Mouse (Mus musculus): ENCODE results near the gene Snx21. TPM values are rescaled to one million over a fixed set of nuclear protein-coding genes. Genes with fewer than 3 reads are reported as not detected.

Snx21 gene
- 24.4 and 27.0 TPM in 2 replicates for polyA plus RNA-seq (2015; fragmentation: Nextera tagmentation; extraction: Ambion mirVana)

- peak; percentile 95 for ATAC-seq (ENCODE audit: borderline replicate concordance, extremely low read depth, low FRiP score, low TSS enrichment)
- Histone ChIP-seq H3K9ac (peak within 1 kb of the TSS; percentile 81), H3K4me1 (peaks cover 24% of the 10 kb centered on the region), H3K4me3 (peak within 1 kb of the TSS; percentile 73), H3K36me3 (no peaks in the 10 kb centered on the region), H3K9me3 (no peaks in the 10 kb centered on the region), H3K4me2 (peak within 1 kb of the TSS; percentile 90), H3K27me3 (no peaks in the 10 kb centered on the region), H3K27ac (peak within 1 kb of the TSS; percentile 92)
- under 1% methylated on average over 78 of the region's 89 CpGs for WGBS
Measured at GRCm38 (mm10) chr2:164785481-164786387, at the start of gene Snx21. Gene Snx21 (plus strand): TSS chr2:164785823.

GRCm38 (mm10) chr2:164737377-164738090, 48.1 kb upstream of the Snx21 start:
- 51% methylated on average over 3 of the region's 3 CpGs for WGBS
- Histone ChIP-seq H3K36me3 (no peaks in the 10 kb centered on the region), H3K4me3 (no peak overlapping the region), H3K27me3 (no peaks in the 10 kb centered on the region), H3K4me2 (no peak overlapping the region), H3K27ac (peak overlapping the region; percentile 73), H3K9me3 (no peaks in the 10 kb centered on the region), H3K4me1 (peaks cover 29% of the 10 kb centered on the region), H3K9ac (no peak overlapping the region)
- peak; percentile 67 for ATAC-seq (ENCODE audit: borderline replicate concordance, extremely low read depth, low FRiP score, low TSS enrichment)

GRCm38 (mm10) chr2:164739876-164740275, 45.7 kb upstream of the Snx21 start:
- WGBS: 51% methylated on average over 7 of the region's 7 CpGs
- Histone ChIP-seq H3K27me3 (no peaks in the 10 kb centered on the region), H3K4me1 (peaks cover 13% of the 10 kb centered on the region), H3K27ac (no peak overlapping the region), H3K9ac (no peak overlapping the region), H3K36me3 (no peaks in the 10 kb centered on the region), H3K9me3 (no peaks in the 10 kb centered on the region), H3K4me2 (no peak overlapping the region), H3K4me3 (no peak overlapping the region)
- no peak for ATAC-seq (ENCODE audit: borderline replicate concordance, extremely low read depth, low FRiP score, low TSS enrichment)

DNA sequence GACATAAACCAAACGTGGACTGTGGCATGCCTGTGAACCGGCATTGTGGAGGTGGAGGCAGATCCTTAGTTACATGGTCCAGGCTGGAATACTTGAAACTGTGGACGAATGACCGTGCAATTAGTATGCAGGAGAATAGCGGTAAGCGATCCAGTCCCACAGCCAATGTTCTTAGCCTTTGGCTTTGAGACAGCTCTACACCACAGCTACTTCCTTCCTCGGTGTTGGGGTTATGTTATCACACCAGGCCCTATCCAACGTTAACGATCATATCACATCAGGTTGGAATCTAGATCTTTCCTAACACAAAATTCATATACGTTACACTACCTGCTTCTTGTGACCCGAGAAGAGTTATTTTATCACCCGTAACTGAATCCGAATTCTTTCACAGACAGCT, 40.6 kb upstream of the Snx21 start:
- no peaks in the 10 kb centered on the region for H3K9me3 ChIP-seq
- peaks cover 20% of the 10 kb centered on the region for H3K36me3 ChIP-seq
- H3K4me1 ChIP-seq: peaks cover 15% of the 10 kb centered on the region
- H3K4me3 ChIP-seq: peak overlapping the region; percentile 77
- WGBS: 65% methylated on average over 13 of the region's 13 CpGs
- no peaks in the 10 kb centered on the region for H3K27me3 ChIP-seq
- H3K27ac ChIP-seq: no peak overlapping the region
- H3K4me2 ChIP-seq: peak overlapping the region; percentile 82
- ATAC-seq (ENCODE audit: borderline replicate concordance, extremely low read depth, low FRiP score, low TSS enrichment): no peak
- peak overlapping the region; percentile 88; the same call in 1 of the 2 replicates for H3K9ac ChIP-seq

GRCm38 (mm10) chr2:164745843-164746479, 39.7 kb upstream of the Snx21 start, which contains the start of the genes Wfdc3 and Dnttip1:
Gene Wfdc3 (minus strand): TSS chr2:164745931.
Gene Dnttip1 (plus strand): TSS chr2:164745983.
- H3K4me1 ChIP-seq: peaks cover 15% of the 10 kb centered on the region
- H3K4me3 ChIP-seq: peak within 1 kb of the TSS; percentile 77
- no peaks in the 10 kb centered on the region for H3K9me3 ChIP-seq
- peaks cover 30% of the 10 kb centered on the region for H3K36me3 ChIP-seq
- peak within 1 kb of the TSS; percentile 54 for H3K27ac ChIP-seq
- ATAC-seq (ENCODE audit: borderline replicate concordance, extremely low read depth, low FRiP score, low TSS enrichment): peak; percentile 88
- under 1% methylated on average over 59 of the region's 70 CpGs for WGBS
- H3K9ac ChIP-seq: peak within 1 kb of the TSS; percentile 88
- no peaks in the 10 kb centered on the region for H3K27me3 ChIP-seq
- H3K4me2 ChIP-seq: peak within 1 kb of the TSS; percentile 82

DNA sequence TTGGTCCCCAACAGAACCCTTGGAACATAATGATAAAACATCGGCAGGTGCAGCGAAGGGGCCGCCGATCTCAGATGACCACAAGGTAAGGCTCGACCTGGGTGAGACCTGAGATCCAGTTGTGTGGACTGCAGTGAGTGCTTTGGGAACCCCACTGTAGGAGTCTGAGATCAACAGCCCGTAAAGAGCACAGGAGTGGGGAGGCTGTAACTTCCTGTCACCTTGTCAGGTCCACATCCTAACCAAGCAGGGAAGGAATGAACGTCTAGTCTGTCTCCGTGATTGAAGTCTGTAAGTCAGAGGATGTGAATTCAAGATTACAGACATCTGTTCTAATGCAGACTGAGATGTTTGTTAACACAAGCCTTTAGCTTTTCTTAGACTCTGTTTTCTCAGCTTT, 38.9 kb upstream of the Snx21 start:
- Histone ChIP-seq H3K36me3 (peaks cover 33% of the 10 kb centered on the region), H3K9ac (peak overlapping the region; percentile 88), H3K4me3 (peak overlapping the region; percentile 77), H3K9me3 (no peaks in the 10 kb centered on the region), H3K4me2 (peak overlapping the region; percentile 80), H3K4me1 (peaks cover 15% of the 10 kb centered on the region), H3K27ac (no peak overlapping the region), H3K27me3 (no peaks in the 10 kb centered on the region)
- 41% methylated on average over 8 of the region's 8 CpGs for WGBS
- no peak for ATAC-seq (ENCODE audit: borderline replicate concordance, extremely low read depth, low FRiP score, low TSS enrichment)

DNA sequence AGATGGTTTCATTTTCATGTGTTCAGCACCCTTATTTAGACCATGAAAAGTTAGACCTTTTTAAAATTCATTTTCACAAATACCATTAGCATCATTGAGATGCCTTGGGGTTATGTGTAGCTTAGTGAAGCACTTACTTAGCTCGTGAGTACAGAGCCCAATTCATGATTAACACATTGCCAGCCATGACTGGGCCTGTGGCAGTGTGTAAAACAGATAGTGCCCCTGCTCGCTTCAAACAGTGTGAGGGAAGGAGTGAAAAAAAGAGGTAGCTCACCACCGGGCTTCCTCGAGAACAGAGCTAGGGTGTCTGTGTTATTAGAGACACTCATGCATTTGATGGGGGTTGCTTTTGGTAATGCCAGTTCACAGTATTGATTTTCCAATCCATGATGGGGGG, 37.4 kb upstream of the Snx21 start:
- peaks cover 42% of the 10 kb centered on the region for H3K36me3 ChIP-seq
- H3K4me3 ChIP-seq: no peak overlapping the region

GRCm38 (mm10) chr2:164748991-164749390, 36.6 kb upstream of the Snx21 start:
- Histone ChIP-seq H3K4me3 (no peak overlapping the region), H3K27ac (no peak overlapping the region), H3K9me3 (no peaks in the 10 kb centered on the region), H3K9ac (no peak overlapping the region), H3K27me3 (no peaks in the 10 kb centered on the region), H3K36me3 (peaks cover 48% of the 10 kb centered on the region), H3K4me2 (no peak overlapping the region), H3K4me1 (peaks cover 15% of the 10 kb centered on the region)
- ATAC-seq (ENCODE audit: borderline replicate concordance, extremely low read depth, low FRiP score, low TSS enrichment): no peak
- WGBS: 88% methylated on average over 6 of the region's 6 CpGs

More for the DNA sequence above, 37.4 kb upstream of the Snx21 start:
- no peak overlapping the region for H3K4me2 ChIP-seq
- peaks cover 15% of the 10 kb centered on the region for H3K4me1 ChIP-seq
- no peak overlapping the region for H3K27ac ChIP-seq
- no peak overlapping the region for H3K9ac ChIP-seq
- no peaks in the 10 kb centered on the region for H3K27me3 ChIP-seq
- 80% methylated on average over 4 of the region's 4 CpGs for WGBS
- no peaks in the 10 kb centered on the region for H3K9me3 ChIP-seq
- no peak for ATAC-seq (ENCODE audit: borderline replicate concordance, extremely low read depth, low FRiP score, low TSS enrichment)

GRCm38 (mm10) chr2:164752454-164752853, 33.2 kb upstream of the Snx21 start:
- no peak overlapping the region for H3K9ac ChIP-seq
- H3K4me3 ChIP-seq: no peak overlapping the region
- H3K4me2 ChIP-seq: no peak overlapping the region
- no peaks in the 10 kb centered on the region for H3K4me1 ChIP-seq
- peaks cover 80% of the 10 kb centered on the region for H3K36me3 ChIP-seq
- H3K9me3 ChIP-seq: no peaks in the 10 kb centered on the region
- 84% methylated on average over 2 of the region's 2 CpGs for WGBS
- no peaks in the 10 kb centered on the region for H3K27me3 ChIP-seq
- ATAC-seq (ENCODE audit: borderline replicate concordance, extremely low read depth, low FRiP score, low TSS enrichment): no peak
- H3K27ac ChIP-seq: no peak overlapping the region

DNA sequence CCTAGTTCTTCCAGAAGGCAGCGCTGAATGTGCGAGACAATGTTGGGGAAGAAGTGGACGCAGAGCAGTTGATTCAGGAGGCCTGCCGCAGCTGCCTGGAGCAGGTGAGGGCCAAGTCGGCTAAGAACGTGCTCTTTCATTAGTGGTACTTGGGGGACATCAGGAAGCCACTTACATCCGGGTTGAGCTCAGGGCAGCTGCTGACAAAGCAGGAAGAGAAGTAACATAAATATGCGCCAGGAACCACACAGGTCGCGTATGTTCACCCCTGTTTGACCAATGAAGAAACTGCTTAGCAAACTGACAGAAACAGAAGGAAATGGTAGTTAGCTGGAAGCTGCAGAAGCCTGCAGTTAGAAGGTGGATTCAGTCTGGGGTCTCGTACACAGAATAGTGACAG, 31.5 kb upstream of the Snx21 start:
- H3K9ac ChIP-seq: no peak overlapping the region
- H3K27ac ChIP-seq: no peak overlapping the region
- 63% methylated on average over 11 of the region's 11 CpGs for WGBS

GRCm38 (mm10) chr2:164754800-164755199, 30.8 kb upstream of the Snx21 start:
- no peak overlapping the region for H3K27ac ChIP-seq
- no peaks in the 10 kb centered on the region for H3K9me3 ChIP-seq
- no peaks in the 10 kb centered on the region for H3K27me3 ChIP-seq
- peaks cover 87% of the 10 kb centered on the region for H3K36me3 ChIP-seq
- ATAC-seq (ENCODE audit: borderline replicate concordance, extremely low read depth, low FRiP score, low TSS enrichment): no peak
- no peaks in the 10 kb centered on the region for H3K4me1 ChIP-seq
- H3K9ac ChIP-seq: no peak overlapping the region
- H3K4me2 ChIP-seq: no peak overlapping the region
- H3K4me3 ChIP-seq: no peak overlapping the region
- WGBS: 76% methylated on average over 2 of the region's 2 CpGs

More for the DNA sequence above, 31.5 kb upstream of the Snx21 start:
- ATAC-seq (ENCODE audit: borderline replicate concordance, extremely low read depth, low FRiP score, low TSS enrichment): no peak
- no peak overlapping the region for H3K4me2 ChIP-seq
- no peaks in the 10 kb centered on the region for H3K9me3 ChIP-seq
- peaks cover 86% of the 10 kb centered on the region for H3K36me3 ChIP-seq
- H3K4me1 ChIP-seq: no peaks in the 10 kb centered on the region
- H3K27me3 ChIP-seq: no peaks in the 10 kb centered on the region
- H3K4me3 ChIP-seq: no peak overlapping the region
